In genomic region chr16:72470037-72470673, GRCm38 (mm10) we compare ENCODE assay signal across 19 mouse cellular contexts.
A peak's percentile ranks its signal among the peaks of the same experiment; 100 is the strongest.
DNase-seq lines count a peak whose midpoint lies in the region; ATAC-seq and TF ChIP-seq lines count a peak whose summit lies in the region.
"Had no signal": no experiment of that assay in that cellular context is flagged by ENCODE, and none has a peak within 500 bp of the region (broad histone marks: within the 10 kb centered on the region; RNA-seq: fewer than 3 reads in every experiment).

No protein-coding gene starts in this region.

- H3K4me1 ChIP-seq in embryonic facial prominence, embryonic 11.5 days (ENCODE audit: control insufficient read depth, insufficient read depth, low read length): no peaks in the 10 kb centered on the region
- H3K4me1 ChIP-seq in embryonic facial prominence, embryonic 10.5 days: peaks cover 7% of the 10 kb centered on the region
- H3K4me1 ChIP-seq in midbrain, embryonic 12.5 days: peaks cover 8% of the 10 kb centered on the region
- H3K4me1 ChIP-seq in midbrain, embryonic 16.5 days (ENCODE audit: control insufficient read depth, insufficient read depth, low read length): peaks cover 2% of the 10 kb centered on the region; the same call in 1 of the 2 replicates
- no peaks in the 10 kb centered on the region for H3K4me1 ChIP-seq in hindbrain, postnatal 0 days (ENCODE audit: insufficient read depth, low read length)
- peaks cover 8% of the 10 kb centered on the region; the same call in 1 of the 2 replicates for H3K4me1 ChIP-seq in neural tube, embryonic 15.5 days
- H3K4me1 ChIP-seq in heart, embryonic 12.5 days (replicated peaks): no peaks in the 10 kb centered on the region
- H3K4me1 ChIP-seq: heart, embryonic 13.5 days; kidney, embryonic 15.5 days; limb, embryonic 12.5 days; liver, embryonic 12.5 days had no signal

- H3K36me3 ChIP-seq in embryonic facial prominence, embryonic 11.5 days (replicated peaks; ENCODE audit: control insufficient read depth, insufficient read depth, low read depth, low read length): no peaks in the 10 kb centered on the region
- H3K36me3 ChIP-seq in embryonic facial prominence, embryonic 10.5 days (replicated peaks): no peaks in the 10 kb centered on the region
- H3K36me3 ChIP-seq in midbrain, embryonic 12.5 days: no peaks in the 10 kb centered on the region
- H3K36me3 ChIP-seq in midbrain, embryonic 16.5 days (ENCODE audit: control insufficient read depth, insufficient read depth, low read length): no peaks in the 10 kb centered on the region
- no peaks in the 10 kb centered on the region for H3K36me3 ChIP-seq in hindbrain, postnatal 0 days (ENCODE audit: insufficient read depth, low read length)
- H3K36me3 ChIP-seq in neural tube, embryonic 15.5 days: no peaks in the 10 kb centered on the region
- H3K36me3 ChIP-seq in heart, embryonic 12.5 days: no peaks in the 10 kb centered on the region
- H3K36me3 ChIP-seq: heart, embryonic 13.5 days; kidney, embryonic 15.5 days; limb, embryonic 12.5 days; liver, embryonic 12.5 days had no signal

- H3K9me3 ChIP-seq in embryonic facial prominence, embryonic 11.5 days (replicated peaks; ENCODE audit: control insufficient read depth, low read length): no peaks in the 10 kb centered on the region
- no peaks in the 10 kb centered on the region for H3K9me3 ChIP-seq in embryonic facial prominence, embryonic 10.5 days
- H3K9me3 ChIP-seq in midbrain, embryonic 12.5 days: no peaks in the 10 kb centered on the region
- H3K9me3 ChIP-seq in midbrain, embryonic 16.5 days (replicated peaks; ENCODE audit: control insufficient read depth, low read length, poor library complexity, severe bottlenecking): no peaks in the 10 kb centered on the region
- no peaks in the 10 kb centered on the region for H3K9me3 ChIP-seq in hindbrain, postnatal 0 days (ENCODE audit: low read length)
- H3K9me3 ChIP-seq in neural tube, embryonic 15.5 days (replicated peaks): no peaks in the 10 kb centered on the region
- H3K9me3 ChIP-seq in heart, embryonic 12.5 days (replicated peaks): no peaks in the 10 kb centered on the region
- H3K9me3 ChIP-seq: heart, embryonic 13.5 days; kidney, embryonic 15.5 days; limb, embryonic 12.5 days; liver, embryonic 12.5 days had no signal

- H3K27ac ChIP-seq in embryonic facial prominence, embryonic 11.5 days (replicated peaks; ENCODE audit: low read depth, low read length): no peak overlapping the region
- H3K27ac ChIP-seq in embryonic facial prominence, embryonic 10.5 days (replicated peaks): no peak overlapping the region
- peak overlapping the region; percentile 66 for H3K27ac ChIP-seq in midbrain, embryonic 12.5 days (replicated peaks)
- no peak overlapping the region for H3K27ac ChIP-seq in midbrain, embryonic 16.5 days (ENCODE audit: low read length)
- H3K27ac ChIP-seq in hindbrain, postnatal 0 days: no peak overlapping the region
- 0 out of 2 replicates have a peak overlapping the region, but pooled peaks have one; percentile 33 for H3K27ac ChIP-seq in neural tube, embryonic 15.5 days (replicated peaks)
- no peak overlapping the region for H3K27ac ChIP-seq in heart, embryonic 12.5 days (ENCODE audit: poor library complexity, severe bottlenecking)
- H3K27ac ChIP-seq: gastrocnemius, adult 2 months; heart, embryonic 13.5 days; kidney, embryonic 15.5 days; limb, embryonic 12.5 days; liver, embryonic 12.5 days; macrophage; stomach, postnatal 0 days had no signal

- no peak overlapping the region for H3K4me3 ChIP-seq in embryonic facial prominence, embryonic 11.5 days (ENCODE audit: low read depth, low read length)
- H3K4me3 ChIP-seq in embryonic facial prominence, embryonic 10.5 days: no peak overlapping the region
- no peak overlapping the region for H3K4me3 ChIP-seq in midbrain, embryonic 12.5 days
- H3K4me3 ChIP-seq in midbrain, embryonic 16.5 days (ENCODE audit: low read depth, low read length): no peak overlapping the region
- H3K4me3 ChIP-seq in hindbrain, postnatal 0 days (ENCODE audit: low read length): no peak overlapping the region
- H3K4me3 ChIP-seq in neural tube, embryonic 15.5 days (replicated peaks): no peak overlapping the region
- no peak overlapping the region for H3K4me3 ChIP-seq in heart, embryonic 12.5 days
- H3K4me3 ChIP-seq: gastrocnemius, adult 2 months; heart, embryonic 13.5 days; kidney, embryonic 15.5 days; limb, embryonic 12.5 days; liver, embryonic 12.5 days had no signal

- no peaks in the 10 kb centered on the region for H3K27me3 ChIP-seq in embryonic facial prominence, embryonic 11.5 days (ENCODE audit: control insufficient read depth, insufficient read depth, low read length)
- no peaks in the 10 kb centered on the region for H3K27me3 ChIP-seq in embryonic facial prominence, embryonic 10.5 days (replicated peaks; ENCODE audit: low read depth, poor library complexity, severe bottlenecking)
- H3K27me3 ChIP-seq in midbrain, embryonic 12.5 days: no peaks in the 10 kb centered on the region
- H3K27me3 ChIP-seq in midbrain, embryonic 16.5 days (ENCODE audit: control insufficient read depth, insufficient read depth, low read depth, low read length): no peaks in the 10 kb centered on the region
- no peaks in the 10 kb centered on the region for H3K27me3 ChIP-seq in hindbrain, postnatal 0 days (ENCODE audit: insufficient read depth, low read length)
- no peaks in the 10 kb centered on the region for H3K27me3 ChIP-seq in neural tube, embryonic 15.5 days (replicated peaks)
- no peaks in the 10 kb centered on the region for H3K27me3 ChIP-seq in heart, embryonic 12.5 days (replicated peaks)
- H3K27me3 ChIP-seq: heart, embryonic 13.5 days; kidney, embryonic 15.5 days; limb, embryonic 12.5 days; liver, embryonic 12.5 days; Patski had no signal

- TF ChIP-seq CTCF in hindbrain, postnatal 0 days (IDR thresholded peaks at IDR 0.05; ENCODE audit: low read depth): no peak

- DNase-seq in embryonic facial prominence, embryonic 11.5 days (ENCODE audit: low spot score): no peak
- no peak for DNase-seq in embryonic facial prominence, embryonic 10.5 days (ENCODE audit: low spot score)
- DNase-seq in hindbrain, postnatal 0 days (ENCODE audit: low spot score): no peak
- DNase-seq: adrenal gland, postnatal 10 days; cerebellum, postnatal 25 days; gastrocnemius, adult 2 months; heart, postnatal 36 days had no signal

- no peak overlapping the region for H3K4me2 ChIP-seq in embryonic facial prominence, embryonic 11.5 days (ENCODE audit: low read depth, low read length)
- no peak overlapping the region for H3K4me2 ChIP-seq in midbrain, embryonic 12.5 days (replicated peaks)
- H3K4me2 ChIP-seq in midbrain, embryonic 16.5 days (ENCODE audit: low read length): no peak overlapping the region
- no peak overlapping the region for H3K4me2 ChIP-seq in hindbrain, postnatal 0 days (ENCODE audit: low read depth, low read length)
- H3K4me2 ChIP-seq in neural tube, embryonic 15.5 days: no peak overlapping the region
- H3K4me2 ChIP-seq in heart, embryonic 12.5 days: no peak overlapping the region
- H3K4me2 ChIP-seq: heart, embryonic 13.5 days; kidney, embryonic 15.5 days; limb, embryonic 12.5 days; liver, embryonic 12.5 days had no signal

- peak; percentile 56; the same call in 1 of the 2 replicates for ATAC-seq in embryonic facial prominence, embryonic 11.5 days (replicated peaks; ENCODE audit: insufficient number of reproducible peaks, low FRiP score, low TSS enrichment, low read depth)
- peak; percentile 67 for ATAC-seq in midbrain, embryonic 12.5 days (ENCODE audit: low FRiP score, low read depth)
- no peak for ATAC-seq in midbrain, embryonic 16.5 days
- 0 out of 2 replicates have a peak, but pooled peaks have one; percentile 53 for ATAC-seq in hindbrain, postnatal 0 days
- no peak for ATAC-seq in neural tube, embryonic 15.5 days (ENCODE audit: low FRiP score)
- no peak for ATAC-seq in heart, embryonic 12.5 days (ENCODE audit: insufficient number of reproducible peaks, low FRiP score)
- ATAC-seq in granulocyte monocyte progenitor cell, adult 5-6 weeks (replicated peaks; ENCODE audit: poor library complexity, severe bottlenecking): no peak
- ATAC-seq: liver, embryonic 12.5 days; Patski had no signal

- WGBS in embryonic facial prominence, embryonic 11.5 days: 53% methylated on average over 2 of the region's 2 CpGs
- 50% methylated on average over 2 of the region's 2 CpGs for WGBS in embryonic facial prominence, embryonic 10.5 days
- 33% methylated on average over 2 of the region's 2 CpGs for WGBS in midbrain, embryonic 12.5 days
- WGBS in midbrain, embryonic 16.5 days: 17% methylated on average over 2 of the region's 2 CpGs
- 49% methylated on average over 2 of the region's 2 CpGs for WGBS in hindbrain, postnatal 0 days
- WGBS in neural tube, embryonic 15.5 days: 22% methylated on average over 2 of the region's 2 CpGs
- WGBS in heart, embryonic 12.5 days: 62% methylated on average over 2 of the region's 2 CpGs

- no peak overlapping the region for H3K9ac ChIP-seq in embryonic facial prominence, embryonic 11.5 days (replicated peaks; ENCODE audit: low read length)
- no peak overlapping the region for H3K9ac ChIP-seq in midbrain, embryonic 12.5 days (replicated peaks)
- no peak overlapping the region for H3K9ac ChIP-seq in midbrain, embryonic 16.5 days (ENCODE audit: low read depth, low read length)
- H3K9ac ChIP-seq in hindbrain, postnatal 0 days (replicated peaks; ENCODE audit: low read length): no peak overlapping the region
- H3K9ac ChIP-seq in neural tube, embryonic 15.5 days (replicated peaks): no peak overlapping the region
- H3K9ac ChIP-seq in heart, embryonic 12.5 days: no peak overlapping the region
- H3K9ac ChIP-seq: heart, embryonic 13.5 days; kidney, embryonic 15.5 days; limb, embryonic 12.5 days; liver, embryonic 12.5 days had no signal

Comparison
In these comparisons a context has a peak if more than half of its experiments do, and no peak if none do; other contexts are left out.
1. ATAC-seq: peak in embryonic facial prominence, embryonic 11.5 days (single experiment), midbrain, embryonic 12.5 days (single experiment) and hindbrain, postnatal 0 days (single experiment); none in midbrain, embryonic 16.5 days (single experiment), neural tube, embryonic 15.5 days (single experiment), heart, embryonic 12.5 days (single experiment) and granulocyte monocyte progenitor cell, adult 5-6 weeks (single experiment).
2. H3K27ac ChIP-seq: peak in midbrain, embryonic 12.5 days (single experiment) and neural tube, embryonic 15.5 days (single experiment); none in embryonic facial prominence, embryonic 11.5 days (single experiment), embryonic facial prominence, embryonic 10.5 days (single experiment), midbrain, embryonic 16.5 days (single experiment), hindbrain, postnatal 0 days (single experiment) and heart, embryonic 12.5 days (single experiment).